Mouse (Mus musculus): ENCODE results near the gene Aif1l. TPM values are rescaled to one million over a fixed set of nuclear protein-coding genes. Genes with fewer than 3 reads are reported as not detected.

The Aif1l gene
- polyA plus RNA-seq (2014; fragmentation: Nextera tagmentation; extraction: Ambion mirVana) = 78.3 and 79.6 TPM in 2 replicates

DNA sequence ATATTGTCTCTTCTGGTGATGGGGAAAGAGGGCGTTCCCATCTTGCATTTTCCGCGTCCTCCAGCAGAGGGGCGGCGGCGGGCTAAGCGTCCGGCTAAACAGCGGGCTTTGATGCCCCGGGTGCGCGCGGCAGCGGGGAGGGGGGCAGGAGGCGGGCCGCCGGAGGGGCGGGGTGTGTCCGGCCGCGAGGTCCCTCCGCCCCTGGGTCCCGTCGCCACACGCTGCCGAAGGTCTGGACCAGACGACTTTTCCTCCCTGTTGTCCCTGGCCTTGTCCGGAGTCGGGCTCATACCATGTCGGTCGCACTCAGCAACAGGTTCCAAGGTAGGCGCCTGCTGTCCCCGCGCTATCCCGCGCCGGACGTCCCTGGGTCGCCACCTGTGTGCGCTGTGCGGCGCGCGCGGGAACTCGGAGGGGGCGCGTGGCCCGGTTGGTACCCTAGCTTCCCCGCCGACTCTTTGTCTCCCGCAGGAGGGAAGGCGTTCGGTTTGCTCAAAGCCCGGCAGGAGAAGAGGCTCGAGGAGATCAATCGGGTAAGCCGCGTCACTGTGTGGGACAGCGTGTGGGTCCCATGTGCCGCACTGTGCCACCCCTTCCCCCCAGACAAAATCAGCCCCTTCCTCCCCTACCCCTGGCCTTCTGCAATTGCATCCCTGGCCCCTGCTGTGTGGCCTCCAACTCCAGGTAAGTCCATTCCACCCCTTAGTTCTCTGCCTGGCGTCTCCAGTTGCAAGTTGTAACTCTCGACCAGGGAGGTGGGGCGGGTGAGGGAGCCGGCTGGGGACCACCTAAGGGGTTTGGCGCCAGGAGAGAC lies at the start of gene Aif1l:
Gene Aif1l, plus strand, starts transcription at position 82 of the 814 bp plus-strand sequence.
- ATAC-seq (replicated peaks; ENCODE audit: low FRiP score) = peak; percentile 84
- Histone ChIP-seq H3K27ac (ENCODE audit: low read depth, low read length) (no peak within 1 kb of the TSS), H3K36me3 (ENCODE audit: control insufficient read depth, insufficient read depth, low read length) (no peaks in the 10 kb centered on the region; the same call in 1 of the 2 replicates), H3K9ac (ENCODE audit: low read length) (peak within 1 kb of the TSS; percentile 88), H3K4me3 (ENCODE audit: low read depth, low read length) (peak within 1 kb of the TSS; percentile 76), H3K4me1 (replicated peaks; ENCODE audit: control insufficient read depth, insufficient read depth, low read length) (peaks cover 6% of the 10 kb centered on the region; the same call in 1 of the 2 replicates), H3K4me2 (ENCODE audit: low read depth, low read length, severe bottlenecking) (peak within 1 kb of the TSS; percentile 94), H3K9me3 (ENCODE audit: control insufficient read depth, low read length) (no peaks in the 10 kb centered on the region), H3K27me3 (ENCODE audit: control insufficient read depth, insufficient read depth, low read length) (no peaks in the 10 kb centered on the region)
- DNase-seq (ENCODE audit: low spot score) = peak; percentile 93
- under 1% methylated on average over 66 of the region's 66 CpGs for WGBS

DNA sequence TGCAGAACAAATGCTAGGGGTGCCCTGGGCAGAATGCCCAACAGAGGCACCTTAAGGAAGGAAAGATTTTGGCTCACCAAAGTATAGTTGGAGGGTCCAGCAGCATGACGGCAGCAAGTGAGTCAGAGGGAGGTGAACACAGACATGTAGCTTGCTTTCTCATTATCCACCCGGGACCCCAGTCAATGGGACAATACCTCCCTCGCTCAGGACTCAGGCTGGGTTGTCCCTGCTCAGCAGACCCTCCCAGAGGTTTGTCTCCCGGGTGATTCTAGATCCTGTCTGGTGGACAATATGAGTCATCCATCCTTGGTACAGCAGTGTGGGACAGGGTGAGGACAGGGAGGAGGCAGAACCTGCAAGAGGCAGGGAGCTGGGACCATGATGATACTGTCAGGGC lies 49.0 kb upstream of the Aif1l start:
- Histone ChIP-seq H3K4me1 (replicated peaks; ENCODE audit: control insufficient read depth, insufficient read depth, low read length) (no peaks in the 10 kb centered on the region), H3K27ac (ENCODE audit: low read depth, low read length) (no peak overlapping the region), H3K4me3 (ENCODE audit: low read depth, low read length) (no peak overlapping the region), H3K9ac (ENCODE audit: low read length) (no peak overlapping the region), H3K4me2 (ENCODE audit: low read depth, low read length, severe bottlenecking) (no peak overlapping the region), H3K27me3 (ENCODE audit: control insufficient read depth, insufficient read depth, low read length) (no peaks in the 10 kb centered on the region), H3K9me3 (ENCODE audit: control insufficient read depth, low read length) (no peaks in the 10 kb centered on the region), H3K36me3 (ENCODE audit: control insufficient read depth, insufficient read depth, low read length) (no peaks in the 10 kb centered on the region)
- WGBS = 71% methylated on average over 4 of the region's 4 CpGs
- DNase-seq (ENCODE audit: low spot score) (no peak), ATAC-seq (replicated peaks; ENCODE audit: low FRiP score) (no peak)

DNA sequence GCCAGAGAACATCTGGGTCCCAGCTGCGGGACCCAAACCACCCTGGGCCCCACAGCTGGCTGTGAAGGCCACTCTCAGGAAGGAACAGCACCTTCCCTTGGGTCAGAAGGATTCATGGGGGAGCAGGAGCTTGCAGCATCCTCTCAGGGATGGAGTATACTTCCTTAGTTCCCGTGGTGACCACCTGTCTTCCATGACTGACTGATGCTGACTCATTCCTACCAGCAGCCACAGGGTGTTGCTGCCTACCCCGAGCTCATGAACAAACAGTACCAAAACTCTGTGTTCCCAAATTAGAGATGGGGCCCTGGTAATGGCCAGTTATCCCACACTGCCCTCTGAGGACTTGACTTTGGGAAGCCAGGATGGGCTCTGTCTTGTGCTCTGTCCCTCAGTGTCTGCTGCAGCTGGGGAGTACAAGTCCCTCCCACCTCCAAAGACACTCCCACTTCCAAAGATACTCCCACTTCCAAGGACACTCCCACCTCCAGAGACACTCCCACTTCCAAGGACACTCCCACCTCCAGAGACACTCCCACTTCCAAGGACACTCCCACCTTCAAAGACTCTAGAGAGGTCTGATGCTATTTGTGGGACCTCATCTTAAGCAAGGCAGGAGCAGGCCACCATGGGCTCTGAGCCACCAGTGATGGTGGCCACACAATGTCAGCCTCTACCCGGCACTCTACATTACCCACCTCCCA lies 48.1 kb upstream of the Aif1l start:
- H3K4me2 ChIP-seq (ENCODE audit: low read depth, low read length, severe bottlenecking) = no peak overlapping the region
- H3K27me3 ChIP-seq (ENCODE audit: control insufficient read depth, insufficient read depth, low read length) = no peaks in the 10 kb centered on the region
- H3K27ac ChIP-seq (ENCODE audit: low read depth, low read length) = no peak overlapping the region
- 64% methylated on average over 4 of the region's 4 CpGs for WGBS
- no peaks in the 10 kb centered on the region for H3K36me3 ChIP-seq (ENCODE audit: control insufficient read depth, insufficient read depth, low read length)
- DNase-seq (ENCODE audit: low spot score) = no peak
- no peak for ATAC-seq (replicated peaks; ENCODE audit: low FRiP score)
- H3K4me3 ChIP-seq (ENCODE audit: low read depth, low read length) = no peak overlapping the region
- no peak overlapping the region for H3K9ac ChIP-seq (ENCODE audit: low read length)
- no peaks in the 10 kb centered on the region for H3K9me3 ChIP-seq (ENCODE audit: control insufficient read depth, low read length)
- H3K4me1 ChIP-seq (replicated peaks; ENCODE audit: control insufficient read depth, insufficient read depth, low read length) = no peaks in the 10 kb centered on the region

DNA sequence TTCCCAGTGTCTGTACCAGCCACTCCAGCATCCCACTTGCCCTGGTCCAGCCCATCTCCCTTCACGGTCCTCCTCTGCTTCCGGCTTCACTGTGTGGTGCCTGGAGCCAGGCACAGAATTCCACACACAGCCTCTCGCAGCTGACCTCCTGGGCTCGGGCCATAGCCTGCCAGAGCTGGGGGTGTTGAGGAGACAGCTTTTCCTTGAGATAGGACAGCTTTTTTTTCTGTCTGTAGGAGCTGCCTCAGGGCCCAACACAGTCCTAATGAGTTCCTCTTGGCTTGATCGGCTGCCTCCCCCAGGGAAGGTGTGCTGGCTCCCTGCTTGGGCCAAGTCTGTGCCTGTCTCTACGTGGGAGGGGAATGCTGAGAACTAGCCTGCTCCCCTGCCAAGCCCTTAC lies 45.9 kb upstream of the Aif1l start:
- no peak overlapping the region for H3K9ac ChIP-seq (ENCODE audit: low read length)
- H3K4me3 ChIP-seq (ENCODE audit: low read depth, low read length) = no peak overlapping the region
- DNase-seq (ENCODE audit: low spot score) (no peak), ATAC-seq (replicated peaks; ENCODE audit: low FRiP score) (no peak)
- no peak overlapping the region for H3K4me2 ChIP-seq (ENCODE audit: low read depth, low read length, severe bottlenecking)
- no peaks in the 10 kb centered on the region for H3K27me3 ChIP-seq (ENCODE audit: control insufficient read depth, insufficient read depth, low read length)
- 14% methylated on average over 6 of the region's 6 CpGs for WGBS
- H3K27ac ChIP-seq (ENCODE audit: low read depth, low read length) = no peak overlapping the region
- H3K9me3 ChIP-seq (ENCODE audit: control insufficient read depth, low read length) = no peaks in the 10 kb centered on the region
- H3K36me3 ChIP-seq (ENCODE audit: control insufficient read depth, insufficient read depth, low read length) = no peaks in the 10 kb centered on the region
- no peaks in the 10 kb centered on the region for H3K4me1 ChIP-seq (replicated peaks; ENCODE audit: control insufficient read depth, insufficient read depth, low read length)

DNA sequence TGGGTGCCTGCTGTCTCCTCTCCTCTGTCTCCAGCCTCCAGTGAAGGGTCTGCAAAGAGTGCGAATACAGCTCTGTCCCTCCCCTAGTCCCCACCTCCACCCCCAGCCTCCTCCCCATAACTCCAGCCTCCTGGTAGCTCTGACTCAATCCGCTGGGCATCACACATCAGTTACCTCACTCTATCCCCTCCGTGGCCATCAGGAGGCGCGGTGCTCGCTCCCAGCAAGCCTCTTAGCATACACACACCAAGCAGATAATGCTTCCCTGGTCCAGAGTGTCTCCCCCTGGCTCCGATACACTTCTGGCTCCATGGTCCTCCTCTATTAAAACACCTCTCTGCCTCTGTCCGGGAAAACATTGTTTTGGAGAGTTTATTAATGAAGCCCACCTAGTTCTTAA lies 45.3 kb upstream of the Aif1l start:
- H3K27ac ChIP-seq (ENCODE audit: low read depth, low read length) = no peak overlapping the region
- H3K27me3 ChIP-seq (ENCODE audit: control insufficient read depth, insufficient read depth, low read length) = no peaks in the 10 kb centered on the region
- H3K9me3 ChIP-seq (ENCODE audit: control insufficient read depth, low read length) = no peaks in the 10 kb centered on the region
- 5% methylated on average over 8 of the region's 8 CpGs for WGBS
- no peak overlapping the region for H3K9ac ChIP-seq (ENCODE audit: low read length)
- DNase-seq (ENCODE audit: low spot score) = no peak
- H3K4me2 ChIP-seq (ENCODE audit: low read depth, low read length, severe bottlenecking) = no peak overlapping the region
- H3K4me1 ChIP-seq (replicated peaks; ENCODE audit: control insufficient read depth, insufficient read depth, low read length) = no peaks in the 10 kb centered on the region
- H3K4me3 ChIP-seq (ENCODE audit: low read depth, low read length) = no peak overlapping the region
- ATAC-seq (replicated peaks; ENCODE audit: low FRiP score) = no peak
- no peaks in the 10 kb centered on the region for H3K36me3 ChIP-seq (ENCODE audit: control insufficient read depth, insufficient read depth, low read length)

DNA sequence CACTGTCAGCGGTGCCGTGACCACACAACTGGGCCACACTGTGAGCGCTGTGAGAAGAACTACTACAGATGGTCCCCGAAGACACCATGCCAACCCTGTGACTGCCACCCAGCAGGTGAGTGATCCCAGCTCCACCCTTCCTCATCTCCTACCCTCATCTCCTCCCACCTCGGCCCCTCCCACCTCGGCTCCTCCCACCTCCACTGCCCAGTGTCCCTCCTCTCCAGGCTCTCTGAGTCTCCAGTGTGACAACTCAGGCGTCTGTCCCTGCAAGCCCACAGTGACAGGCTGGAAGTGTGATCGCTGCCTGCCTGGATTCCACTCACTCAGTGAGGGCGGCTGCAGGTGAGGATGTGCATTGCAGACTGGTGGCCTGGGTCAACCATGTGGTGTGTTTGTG lies 44.3 kb upstream of the Aif1l start:
- no peaks in the 10 kb centered on the region for H3K36me3 ChIP-seq (ENCODE audit: control insufficient read depth, insufficient read depth, low read length)
- 49% methylated on average over 9 of the region's 9 CpGs for WGBS
- H3K4me1 ChIP-seq (replicated peaks; ENCODE audit: control insufficient read depth, insufficient read depth, low read length) = no peaks in the 10 kb centered on the region
- H3K27ac ChIP-seq (ENCODE audit: low read depth, low read length) = no peak overlapping the region
- no peak for ATAC-seq (replicated peaks; ENCODE audit: low FRiP score)
- no peaks in the 10 kb centered on the region for H3K27me3 ChIP-seq (ENCODE audit: control insufficient read depth, insufficient read depth, low read length)
- no peak for DNase-seq (ENCODE audit: low spot score)
- H3K4me3 ChIP-seq (ENCODE audit: low read depth, low read length) = no peak overlapping the region
- H3K9ac ChIP-seq (ENCODE audit: low read length) = no peak overlapping the region
- no peaks in the 10 kb centered on the region for H3K9me3 ChIP-seq (ENCODE audit: control insufficient read depth, low read length)
- no peak overlapping the region for H3K4me2 ChIP-seq (ENCODE audit: low read depth, low read length, severe bottlenecking)

DNA sequence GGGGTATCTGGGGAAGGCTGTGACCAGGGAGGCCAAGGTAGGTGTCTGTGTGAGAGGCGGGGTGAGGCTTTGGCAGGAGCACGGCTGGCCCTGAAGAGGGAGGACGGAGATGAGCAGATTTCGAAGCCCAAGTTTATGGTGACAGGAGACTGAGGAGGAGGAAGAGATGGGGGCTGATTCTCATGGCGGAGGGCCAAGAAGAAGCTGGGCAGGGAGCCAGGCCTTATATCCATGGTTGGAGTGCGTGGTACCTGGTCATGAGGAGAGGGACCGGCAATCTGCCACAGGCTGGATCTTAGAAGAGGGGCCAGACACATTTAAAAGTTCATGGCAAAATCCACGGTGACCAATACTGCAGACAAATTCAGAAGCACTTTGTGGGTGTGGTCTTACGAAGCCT lies 43.5 kb upstream of the Aif1l start:
- DNase-seq (ENCODE audit: low spot score) (no peak), ATAC-seq (replicated peaks; ENCODE audit: low FRiP score) (no peak)
- Histone ChIP-seq H3K27me3 (ENCODE audit: control insufficient read depth, insufficient read depth, low read length) (no peaks in the 10 kb centered on the region), H3K9ac (ENCODE audit: low read length) (no peak overlapping the region), H3K36me3 (ENCODE audit: control insufficient read depth, insufficient read depth, low read length) (no peaks in the 10 kb centered on the region), H3K9me3 (ENCODE audit: control insufficient read depth, low read length) (no peaks in the 10 kb centered on the region), H3K27ac (ENCODE audit: low read depth, low read length) (no peak overlapping the region), H3K4me3 (ENCODE audit: low read depth, low read length) (no peak overlapping the region), H3K4me2 (ENCODE audit: low read depth, low read length, severe bottlenecking) (no peak overlapping the region), H3K4me1 (replicated peaks; ENCODE audit: control insufficient read depth, insufficient read depth, low read length) (no peaks in the 10 kb centered on the region)
- 85% methylated on average over 9 of the region's 9 CpGs for WGBS

DNA sequence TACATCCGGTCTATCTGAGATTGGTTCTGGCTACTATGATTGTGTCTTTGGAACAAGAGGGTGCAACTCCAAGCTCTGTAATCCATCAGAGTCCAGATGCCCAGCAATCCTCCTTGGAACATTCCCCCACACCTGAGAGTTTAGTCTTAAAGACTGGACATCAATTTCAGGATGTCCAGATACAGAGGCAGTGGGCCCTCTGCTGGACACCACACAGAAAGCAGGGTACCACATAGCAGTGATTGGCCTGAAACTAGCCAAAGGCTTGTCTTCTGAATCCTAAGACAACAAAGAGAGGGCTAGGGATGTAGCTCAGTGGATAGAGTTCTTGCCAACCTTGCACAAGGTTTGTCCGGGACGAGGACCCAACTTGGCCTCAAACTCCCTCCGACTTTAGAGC lies 37.4 kb upstream of the Aif1l start:
- no peak overlapping the region for H3K4me3 ChIP-seq (ENCODE audit: low read depth, low read length)
- ATAC-seq (replicated peaks; ENCODE audit: low FRiP score) (no peak), DNase-seq (ENCODE audit: low spot score) (no peak)
- no peak overlapping the region for H3K9ac ChIP-seq (ENCODE audit: low read length)
- H3K9me3 ChIP-seq (ENCODE audit: control insufficient read depth, low read length) = no peaks in the 10 kb centered on the region
- no peaks in the 10 kb centered on the region for H3K4me1 ChIP-seq (replicated peaks; ENCODE audit: control insufficient read depth, insufficient read depth, low read length)
- no peaks in the 10 kb centered on the region for H3K36me3 ChIP-seq (ENCODE audit: control insufficient read depth, insufficient read depth, low read length)
- H3K27me3 ChIP-seq (ENCODE audit: control insufficient read depth, insufficient read depth, low read length) = no peaks in the 10 kb centered on the region
- WGBS = 71% methylated on average over 4 of the region's 4 CpGs
- H3K4me2 ChIP-seq (ENCODE audit: low read depth, low read length, severe bottlenecking) = no peak overlapping the region
- no peak overlapping the region for H3K27ac ChIP-seq (ENCODE audit: low read depth, low read length)

Measured in forebrain, embryonic 11.5 days (tissue).